Mouse (Mus musculus) G1E (cell line): ENCODE results near the gene Olfr149. TPM values are rescaled to one million over a fixed set of nuclear protein-coding genes. Genes with fewer than 3 reads are reported as not detected.

Source experiments
- ATAC-seq: 2 replicates; pipeline ENCODE4 v1.8.0; 2016; ENCODE audit warnings: mild to moderate bottlenecking; ENCODE audit not compliant: insufficient number of reproducible peaks, poor library complexity, low FRiP score, severe bottlenecking; ENCODE audit errors: extremely low read depth
- DNase-seq: peaks from one replicate; pipeline ENCODE4 v3.0.0; 2012; ENCODE audit warnings: low spot score
- H3K27me3 ChIP-seq: 2 replicates; pipeline ENCODE4 v1.6.1; 2012; ENCODE audit warnings: mild to moderate bottlenecking, low read length, inconsistent platforms; ENCODE audit not compliant: insufficient read depth
- H3K36me3 ChIP-seq: replicated peaks from 2 replicates; pipeline ENCODE3; 2012; ENCODE audit warnings: mild to moderate bottlenecking, inconsistent platforms
- H3K4me1 ChIP-seq: 2 replicates; pipeline ENCODE4 v1.6.1; 2012; ENCODE audit warnings: low read depth, low read length, inconsistent platforms, mixed read lengths; ENCODE audit not compliant: insufficient read depth
- H3K4me3 ChIP-seq: 2 replicates; pipeline ENCODE4 v1.5.1; 2012; ENCODE audit warnings: low read depth, mild to moderate bottlenecking, inconsistent platforms, low read length, moderate library complexity, mixed read lengths
- H3K9me3 ChIP-seq: replicated peaks from 2 replicates; pipeline ENCODE4 v1.6.1; 2012; ENCODE audit warnings: inconsistent platforms
- CTCF ChIP-seq: IDR thresholded peaks from 2 replicates; pipeline ENCODE4 v1.5.1; 2012; ENCODE audit warnings: low read depth, low read length, inconsistent platforms, mixed read lengths
- GATA1 ChIP-seq: IDR thresholded peaks from 2 replicates; pipeline ENCODE4 v1.6.1; 2012; ENCODE audit warnings: borderline replicate concordance, low read length, inconsistent platforms, mixed read lengths
- GATA2 ChIP-seq: IDR thresholded peaks from 2 replicates; pipeline ENCODE4 v1.6.1; 2012; ENCODE audit warnings: low read depth, low read length, inconsistent platforms, borderline replicate concordance
- POLR2AphosphoS5 ChIP-seq: IDR thresholded peaks from 2 replicates; pipeline ENCODE4 v1.6.1; 2012; ENCODE audit warnings: low read depth, low read length, inconsistent platforms; ENCODE audit not compliant: insufficient replicate concordance
- TAL1 ChIP-seq: conservative IDR thresholded peaks from 2 replicates; pipeline ENCODE4 v1.6.1; 2012; ENCODE audit warnings: low read depth, low read length, inconsistent platforms, mixed read lengths
- polyA plus RNA-seq: library from polyadenylated mRNA; stranded (reverse); fragments of >175 nt; gene quantifications from 2 replicates; pipeline ENCODE4 v1.2.3, GENCODE M21; 2012
- total RNA-seq, 2 experiments: library from RNA; stranded (forward) in 1 of 2; stranded (reverse) in 1 of 2; fragments of 200-1000 nt in 1 of 2; fragments of >200 nt in 1 of 2; fragmentation: Nextera tagmentation in 1 of 2; gene quantifications; 2 replicates each; pipeline ENCODE4 v1.2.3; 2014 to 2017

Olfr149 gene
- total RNA-seq (2014; fragmentation: Nextera tagmentation) (not detected in 2 replicates), total RNA-seq (2017) (0.17 TPM in 1 of 2 replicates, not detected in the other), polyA plus RNA-seq (not detected in 2 replicates)

DNA sequence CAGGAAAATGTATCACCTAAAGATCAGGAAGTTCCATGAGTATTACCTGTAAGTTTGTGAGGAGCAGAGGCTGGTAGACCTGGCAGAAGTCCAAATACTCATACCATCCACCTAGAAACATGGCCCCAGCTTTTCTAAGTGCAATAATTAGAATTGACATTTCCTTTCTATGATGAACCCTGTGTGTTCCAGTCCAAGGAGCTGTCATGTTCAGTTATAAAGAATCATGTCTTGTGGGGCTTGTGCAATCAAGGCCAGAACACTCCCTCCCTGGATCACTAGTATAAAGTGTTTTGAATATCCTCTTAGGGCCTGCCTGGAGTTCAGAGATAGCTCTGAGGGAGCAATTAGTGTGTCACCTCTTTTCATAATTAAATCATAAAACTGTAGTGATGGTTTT is at the start of gene Olfr149:
Gene Olfr149, minus strand, starts transcription at position 101 of the 400 bp plus-strand sequence.
- ATAC-seq, result no peak
- TF ChIP-seq CTCF, result no peak
- TF ChIP-seq GATA2, result no peak
- TF ChIP-seq TAL1, result no peak
- TF ChIP-seq POLR2AphosphoS5, result no peak
- no peak for TF ChIP-seq GATA1
- H3K9me3 ChIP-seq, result no peaks in the 10 kb centered on the region
- H3K27me3 ChIP-seq, result no peaks in the 10 kb centered on the region
- no peak within 1 kb of the TSS for H3K4me3 ChIP-seq
- no peaks in the 10 kb centered on the region for H3K4me1 ChIP-seq
- no peaks in the 10 kb centered on the region for H3K36me3 ChIP-seq
- no peak for DNase-seq

DNA sequence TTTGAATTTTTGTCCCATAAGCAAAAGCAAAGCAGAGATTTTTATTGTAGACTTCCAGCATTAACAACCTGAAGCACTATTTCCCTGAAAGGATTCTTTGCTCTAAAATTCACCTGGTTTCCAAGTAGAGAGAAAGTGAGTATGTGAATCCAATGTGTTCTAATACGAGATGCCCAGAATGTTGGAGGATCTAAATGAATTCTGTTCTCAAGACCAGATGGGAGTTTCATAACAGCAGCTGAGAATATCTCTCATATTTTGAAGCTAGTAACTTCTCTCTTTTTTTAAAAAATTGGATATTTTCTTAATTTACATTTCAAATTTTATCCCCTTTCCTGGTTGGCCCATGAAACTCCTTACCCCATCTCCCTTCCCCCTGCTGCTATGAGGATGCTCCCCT is 39.5 kb upstream of the Olfr149 start:
- no peak for TF ChIP-seq GATA2
- no peak for TF ChIP-seq POLR2AphosphoS5
- no peak for TF ChIP-seq CTCF
- no peak for TF ChIP-seq GATA1
- no peak for TF ChIP-seq TAL1
- DNase-seq (no peak), ATAC-seq (no peak)
- Histone ChIP-seq H3K4me3 (no peak overlapping the region), H3K27me3 (no peaks in the 10 kb centered on the region), H3K4me1 (no peaks in the 10 kb centered on the region), H3K36me3 (no peaks in the 10 kb centered on the region), H3K9me3 (peaks cover 2% of the 10 kb centered on the region; the same call in 1 of the 2 replicates)

DNA sequence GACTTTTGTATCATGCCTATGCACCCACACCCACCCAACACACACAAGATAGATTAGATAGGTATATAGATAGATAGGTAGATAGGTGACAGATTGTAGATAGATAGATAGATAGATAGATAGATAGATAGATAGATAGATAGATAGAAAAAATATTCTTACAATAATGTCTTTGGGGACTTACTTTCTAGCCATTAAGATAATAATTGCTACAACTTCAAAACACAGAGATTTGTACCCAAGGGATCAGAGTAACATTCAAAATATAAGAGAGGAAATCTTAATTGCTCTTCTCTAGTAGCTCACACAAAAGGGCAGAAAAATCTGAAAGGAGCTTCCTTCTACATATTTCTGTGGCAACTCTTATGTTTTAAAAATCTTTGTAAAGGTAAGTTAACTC is 39.0 kb upstream of the Olfr149 start, which contains the start of gene Olfr967:
Gene Olfr967, plus strand, starts transcription at position 301 of the 400 bp plus-strand sequence.
- DNase-seq, result no peak
- no peaks in the 10 kb centered on the region for H3K36me3 ChIP-seq
- H3K4me1 ChIP-seq, result no peaks in the 10 kb centered on the region
- H3K27me3 ChIP-seq, result no peaks in the 10 kb centered on the region
- no peak for ATAC-seq
- no peak within 1 kb of the TSS for H3K4me3 ChIP-seq
- no peak for TF ChIP-seq GATA2
- no peak for TF ChIP-seq CTCF
- H3K9me3 ChIP-seq, result peaks cover 2% of the 10 kb centered on the region; the same call in 1 of the 2 replicates

DNA sequence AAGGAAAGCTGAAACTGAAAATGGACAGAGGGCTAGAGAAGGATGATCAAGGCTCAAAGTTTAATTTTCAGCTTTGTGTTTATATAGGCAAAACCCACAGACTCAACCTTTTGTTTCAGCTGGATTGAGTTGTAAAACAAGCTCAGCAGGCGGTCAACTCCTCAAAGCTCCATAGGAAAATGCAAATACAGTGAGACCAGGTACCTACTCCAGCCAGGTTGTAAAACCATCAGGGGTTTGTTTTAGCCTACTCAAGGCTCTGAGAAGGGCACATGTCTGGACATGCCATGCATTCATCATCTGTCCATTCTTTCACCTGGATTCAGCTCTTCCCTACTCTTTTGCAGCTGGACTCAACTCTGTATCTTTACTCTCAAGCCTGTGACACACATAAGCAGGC is 33.8 kb upstream of the Olfr149 start:
- DNase-seq (no peak), ATAC-seq (no peak)
- no peak for TF ChIP-seq TAL1
- TF ChIP-seq GATA2, result no peak
- TF ChIP-seq CTCF, result no peak
- TF ChIP-seq POLR2AphosphoS5, result no peak
- TF ChIP-seq GATA1, result no peak
- Histone ChIP-seq H3K4me3 (no peak overlapping the region), H3K9me3 (peaks cover 2% of the 10 kb centered on the region; the same call in 1 of the 2 replicates), H3K27me3 (no peaks in the 10 kb centered on the region), H3K4me1 (no peaks in the 10 kb centered on the region), H3K36me3 (no peaks in the 10 kb centered on the region)

DNA sequence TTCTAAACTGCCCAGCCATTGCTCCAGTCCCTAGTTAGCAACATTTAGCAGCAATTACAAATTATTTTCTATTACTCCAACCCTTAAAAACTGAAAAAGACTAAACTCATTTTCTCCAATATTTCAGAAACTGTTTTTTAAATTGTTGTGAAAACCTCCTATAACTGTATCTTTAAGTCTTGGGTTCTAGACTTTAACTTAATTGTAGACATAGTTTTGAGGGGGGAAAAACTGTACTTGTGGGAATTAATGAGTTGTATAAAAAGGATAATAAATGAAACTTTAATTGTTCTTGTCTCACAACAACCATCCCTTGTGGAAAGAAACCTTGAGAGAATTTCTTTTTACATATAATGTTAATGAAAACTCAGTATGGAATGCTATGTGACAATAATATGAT is 23.8 kb upstream of the Olfr149 start, which contains the start of gene Olfr150:
Gene Olfr150, plus strand, starts transcription at position 301 of the 400 bp plus-strand sequence.
- no peaks in the 10 kb centered on the region for H3K27me3 ChIP-seq
- H3K36me3 ChIP-seq, result no peaks in the 10 kb centered on the region
- no peaks in the 10 kb centered on the region for H3K9me3 ChIP-seq
- TF ChIP-seq POLR2AphosphoS5, result no peak
- no peak for TF ChIP-seq GATA1
- no peak for TF ChIP-seq TAL1
- TF ChIP-seq CTCF, result no peak
- TF ChIP-seq GATA2, result no peak
- DNase-seq (no peak), ATAC-seq (no peak)
- no peaks in the 10 kb centered on the region for H3K4me1 ChIP-seq
- H3K4me3 ChIP-seq, result no peak within 1 kb of the TSS

DNA sequence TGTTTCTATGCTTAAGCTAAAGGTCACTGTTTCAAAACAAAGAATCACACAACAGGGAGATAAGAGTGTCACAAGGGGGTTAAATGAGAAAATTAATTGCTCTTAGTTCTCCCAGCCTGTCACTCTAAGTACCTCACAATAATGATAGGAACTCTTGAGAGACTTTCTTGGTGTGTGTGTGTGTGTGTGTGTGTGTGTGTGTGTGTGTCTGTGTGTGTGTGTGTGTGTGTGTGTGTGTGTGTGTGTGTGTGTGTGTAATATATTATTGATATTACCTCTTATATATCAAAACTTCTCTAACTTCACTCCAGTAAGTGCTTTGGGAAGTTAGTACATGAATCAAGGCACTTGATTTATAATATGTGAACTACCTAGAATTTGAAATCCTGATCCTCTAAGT is 4.1 kb upstream of the Olfr149 start, which contains the start of gene Olfr965:
Gene Olfr965, plus strand, starts transcription at position 301 of the 400 bp plus-strand sequence.
- no peak for TF ChIP-seq GATA2
- TF ChIP-seq GATA1, result no peak
- no peak for TF ChIP-seq POLR2AphosphoS5
- TF ChIP-seq TAL1, result no peak
- TF ChIP-seq CTCF, result no peak
- no peak for DNase-seq
- H3K36me3 ChIP-seq, result no peaks in the 10 kb centered on the region
- H3K9me3 ChIP-seq, result no peaks in the 10 kb centered on the region
- H3K27me3 ChIP-seq, result no peaks in the 10 kb centered on the region
- no peak for ATAC-seq
- H3K4me3 ChIP-seq, result no peak within 1 kb of the TSS
- no peaks in the 10 kb centered on the region for H3K4me1 ChIP-seq
